Mouse (Mus musculus): ENCODE results near the gene Cds1. TPM values are rescaled to one million over a fixed set of nuclear protein-coding genes. Genes with fewer than 3 reads are reported as not detected.

Gene Cds1
- polyA plus RNA-seq, 1 experiment: 13.6 TPM

GRCm38 (mm10) chr5:101768558-101768957 is 3.6 kb downstream of the Cds1 start:
- no peak overlapping the region for H3K27ac ChIP-seq (ENCODE audit: insufficient read depth, low read depth, low read length)
- peaks cover 12% of the 10 kb centered on the region for H3K4me1 ChIP-seq (ENCODE audit: control insufficient read depth, insufficient read depth, low read length)
- H3K4me3 ChIP-seq (ENCODE audit: insufficient read depth, low read length): no peak overlapping the region
- TF ChIP-seq POLR2A (IDR thresholded peaks at IDR 0.05; ENCODE audit: borderline replicate concordance, low read depth, low read length) (no peak), CTCF (IDR thresholded peaks at IDR 0.05; ENCODE audit: low read depth, low read length) (no peak)

DNA sequence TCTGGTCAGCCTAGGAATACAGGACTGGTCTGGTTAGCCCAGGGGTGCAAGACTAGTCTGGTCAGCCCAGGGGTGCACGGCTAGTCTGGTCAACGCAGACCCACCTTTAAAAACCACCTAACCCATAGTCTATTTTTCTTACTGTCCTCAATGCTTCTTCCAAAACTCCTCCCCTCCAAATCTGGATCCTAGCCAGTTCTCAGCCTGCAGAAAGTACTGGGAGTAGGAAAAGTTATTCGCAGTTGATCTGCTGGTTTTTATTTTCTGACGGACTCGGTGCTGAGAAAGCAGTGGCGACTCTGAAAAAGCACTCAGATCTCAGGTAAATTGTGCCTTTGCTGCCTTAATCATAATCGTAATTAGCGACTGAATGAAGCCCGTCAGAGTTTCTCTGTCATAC is 7.7 kb downstream of the Cds1 start:
- no peak overlapping the region for H3K4me3 ChIP-seq (ENCODE audit: insufficient read depth, low read length)
- no peak for TF ChIP-seq POLR2A (IDR thresholded peaks at IDR 0.05; ENCODE audit: borderline replicate concordance, low read depth, low read length)
- no peak for TF ChIP-seq CTCF (IDR thresholded peaks at IDR 0.05; ENCODE audit: low read depth, low read length)
- no peak overlapping the region for H3K27ac ChIP-seq (ENCODE audit: insufficient read depth, low read depth, low read length)
- H3K4me1 ChIP-seq (ENCODE audit: control insufficient read depth, insufficient read depth, low read length): peaks cover 19% of the 10 kb centered on the region

- H3K27ac ChIP-seq (ENCODE audit: insufficient read depth, low read depth, low read length): no peak overlapping the region
- TF ChIP-seq POLR2A (IDR thresholded peaks at IDR 0.05; ENCODE audit: borderline replicate concordance, low read depth, low read length): no peak
- TF ChIP-seq CTCF (IDR thresholded peaks at IDR 0.05; ENCODE audit: low read depth, low read length): no peak
- peaks cover 14% of the 10 kb centered on the region for H3K4me1 ChIP-seq (ENCODE audit: control insufficient read depth, insufficient read depth, low read length)
- H3K4me3 ChIP-seq (ENCODE audit: insufficient read depth, low read length): no peak overlapping the region
These were observed 10.3 kb downstream of the Cds1 start for GRCm38 (mm10) chr5:101775262-101775661.

- peaks cover 16% of the 10 kb centered on the region for H3K4me1 ChIP-seq (ENCODE audit: control insufficient read depth, insufficient read depth, low read length)
- H3K27ac ChIP-seq (ENCODE audit: insufficient read depth, low read depth, low read length): no peak overlapping the region
- TF ChIP-seq POLR2A (IDR thresholded peaks at IDR 0.05; ENCODE audit: borderline replicate concordance, low read depth, low read length): no peak
- TF ChIP-seq CTCF (IDR thresholded peaks at IDR 0.05; ENCODE audit: low read depth, low read length): no peak
- H3K4me3 ChIP-seq (ENCODE audit: insufficient read depth, low read length): no peak overlapping the region
These were observed 11.6 kb downstream of the Cds1 start for GRCm38 (mm10) chr5:101776528-101776927.

DNA sequence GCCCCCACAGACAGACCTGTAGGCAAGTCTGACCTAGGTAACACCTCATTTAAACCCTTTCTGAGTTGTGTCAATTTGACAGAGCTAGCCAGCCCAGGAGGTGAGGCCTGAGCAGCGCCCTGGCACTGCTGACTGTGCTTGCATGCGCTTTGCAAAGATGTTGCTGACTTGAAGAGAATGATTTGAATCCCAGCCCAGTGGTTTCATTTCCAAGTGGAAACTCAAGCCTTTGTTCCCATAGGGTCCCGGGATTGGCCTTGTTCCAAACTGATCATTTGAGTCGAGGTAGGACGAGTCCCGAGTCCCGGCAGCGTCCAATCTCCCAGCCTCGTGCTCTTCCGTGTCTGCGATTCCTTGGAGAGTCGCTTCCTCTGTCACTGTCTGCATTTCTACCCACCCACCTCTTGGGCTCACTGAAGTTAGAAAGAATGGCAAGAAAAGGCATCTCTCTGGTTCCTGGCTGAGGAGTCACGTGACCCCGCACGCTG is 14.5 kb downstream of the Cds1 start:
- Histone ChIP-seq H3K4me1 (ENCODE audit: control insufficient read depth, insufficient read depth, low read length) (peaks cover 22% of the 10 kb centered on the region), H3K4me3 (ENCODE audit: insufficient read depth, low read length) (no peak overlapping the region), H3K27ac (ENCODE audit: insufficient read depth, low read depth, low read length) (no peak overlapping the region)
- no peak for TF ChIP-seq CTCF (IDR thresholded peaks at IDR 0.05; ENCODE audit: low read depth, low read length)
- TF ChIP-seq POLR2A (IDR thresholded peaks at IDR 0.05; ENCODE audit: borderline replicate concordance, low read depth, low read length): no peak

DNA sequence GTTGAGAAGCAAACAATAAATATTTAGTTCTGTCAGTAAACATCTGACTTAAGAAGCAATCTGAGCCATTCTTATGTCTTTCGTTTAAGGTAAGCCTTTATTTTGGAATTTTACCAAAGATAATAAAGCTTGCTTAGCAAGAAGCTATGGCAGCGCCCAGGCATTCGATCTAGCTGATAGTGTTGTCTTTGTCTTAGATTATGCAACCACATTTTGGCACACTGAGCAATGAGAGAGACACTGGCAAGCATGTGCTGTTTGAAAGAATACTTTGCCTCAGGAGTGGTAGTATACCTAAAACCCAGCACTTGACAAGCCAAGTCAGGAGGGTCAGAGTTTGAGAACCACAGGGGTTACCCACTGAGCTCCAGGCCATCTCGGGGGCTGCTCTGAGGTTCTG is 16.0 kb downstream of the Cds1 start:
- Histone ChIP-seq H3K4me3 (ENCODE audit: insufficient read depth, low read length) (no peak overlapping the region), H3K4me1 (ENCODE audit: control insufficient read depth, insufficient read depth, low read length) (peaks cover 20% of the 10 kb centered on the region), H3K27ac (ENCODE audit: insufficient read depth, low read depth, low read length) (no peak overlapping the region)
- no peak for TF ChIP-seq CTCF (IDR thresholded peaks at IDR 0.05; ENCODE audit: low read depth, low read length)
- TF ChIP-seq POLR2A (IDR thresholded peaks at IDR 0.05; ENCODE audit: borderline replicate concordance, low read depth, low read length): no peak

DNA sequence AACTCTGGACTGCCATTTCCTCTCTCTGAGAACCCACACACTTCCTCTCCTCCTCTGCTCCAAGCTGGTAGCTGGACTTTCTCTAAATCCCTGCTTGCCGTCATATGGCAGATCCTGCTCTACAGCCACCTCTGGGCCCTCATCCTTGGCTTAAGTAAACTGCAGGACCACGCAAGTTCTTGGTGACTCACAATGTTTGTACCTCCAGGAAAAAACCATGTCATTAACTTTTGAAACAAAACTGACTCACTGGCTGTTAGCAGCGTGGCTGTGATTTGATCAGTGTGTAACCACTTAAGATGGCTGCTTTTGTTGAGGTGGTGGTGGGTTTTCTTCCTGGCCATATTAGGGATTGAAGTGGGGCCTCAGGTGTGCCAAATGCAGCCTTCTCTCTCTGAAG is 19.4 kb downstream of the Cds1 start:
- peaks cover 19% of the 10 kb centered on the region for H3K4me1 ChIP-seq (ENCODE audit: control insufficient read depth, insufficient read depth, low read length)
- H3K4me3 ChIP-seq (ENCODE audit: insufficient read depth, low read length): no peak overlapping the region
- H3K27ac ChIP-seq (ENCODE audit: insufficient read depth, low read depth, low read length): no peak overlapping the region
- TF ChIP-seq CTCF (IDR thresholded peaks at IDR 0.05; ENCODE audit: low read depth, low read length): no peak
- TF ChIP-seq POLR2A (IDR thresholded peaks at IDR 0.05; ENCODE audit: borderline replicate concordance, low read depth, low read length): no peak

GRCm38 (mm10) chr5:101784787-101785186 is 19.9 kb downstream of the Cds1 start:
- Histone ChIP-seq H3K27ac (ENCODE audit: insufficient read depth, low read depth, low read length) (no peak overlapping the region), H3K4me3 (ENCODE audit: insufficient read depth, low read length) (no peak overlapping the region)

GRCm38 (mm10) chr5:101785921-101786614 is 21.1 kb downstream of the Cds1 start:
- TF ChIP-seq POLR2A (IDR thresholded peaks at IDR 0.05; ENCODE audit: borderline replicate concordance, low read depth, low read length) (no peak), CTCF (IDR thresholded peaks at IDR 0.05; ENCODE audit: low read depth, low read length) (no peak)
- Histone ChIP-seq H3K4me1 (ENCODE audit: control insufficient read depth, insufficient read depth, low read length) (peaks cover 17% of the 10 kb centered on the region), H3K27ac (ENCODE audit: insufficient read depth, low read depth, low read length) (peak overlapping the region; percentile 5; the same call in 1 of the 2 replicates), H3K4me3 (ENCODE audit: insufficient read depth, low read length) (no peak overlapping the region)

More at GRCm38 (mm10) chr5:101784787-101785186, 19.9 kb downstream of the Cds1 start:
- H3K4me1 ChIP-seq (ENCODE audit: control insufficient read depth, insufficient read depth, low read length): peaks cover 19% of the 10 kb centered on the region
- TF ChIP-seq CTCF (IDR thresholded peaks at IDR 0.05; ENCODE audit: low read depth, low read length) (no peak), POLR2A (IDR thresholded peaks at IDR 0.05; ENCODE audit: borderline replicate concordance, low read depth, low read length) (no peak)

GRCm38 (mm10) chr5:101789770-101790169 is 24.8 kb downstream of the Cds1 start:
- Histone ChIP-seq H3K27ac (ENCODE audit: insufficient read depth, low read depth, low read length) (no peak overlapping the region), H3K4me3 (ENCODE audit: insufficient read depth, low read length) (no peak overlapping the region), H3K4me1 (ENCODE audit: control insufficient read depth, insufficient read depth, low read length) (peaks cover 11% of the 10 kb centered on the region)
- TF ChIP-seq CTCF (IDR thresholded peaks at IDR 0.05; ENCODE audit: low read depth, low read length) (no peak), POLR2A (IDR thresholded peaks at IDR 0.05; ENCODE audit: borderline replicate concordance, low read depth, low read length) (no peak)

Measured in bone marrow macrophage, adult 2 months (primary cell).